Mouse (Mus musculus): Measurements from ENCODE around the gene Kat6b. TPM values are rescaled to one million over a fixed set of nuclear protein-coding genes. Genes with fewer than 3 reads are reported as not detected.

Gene Kat6b
- total RNA-seq, 1 experiment from 2014 or later, result 15.1 TPM

- no peak for ATAC-seq (replicated peaks; ENCODE audit: insufficient number of reproducible peaks, low FRiP score, low TSS enrichment, poor library complexity, severe bottlenecking)
Measured at GRCm38 (mm10) chr14:21582301-21582700, 101.1 kb downstream of the Kat6b start.

DNA sequence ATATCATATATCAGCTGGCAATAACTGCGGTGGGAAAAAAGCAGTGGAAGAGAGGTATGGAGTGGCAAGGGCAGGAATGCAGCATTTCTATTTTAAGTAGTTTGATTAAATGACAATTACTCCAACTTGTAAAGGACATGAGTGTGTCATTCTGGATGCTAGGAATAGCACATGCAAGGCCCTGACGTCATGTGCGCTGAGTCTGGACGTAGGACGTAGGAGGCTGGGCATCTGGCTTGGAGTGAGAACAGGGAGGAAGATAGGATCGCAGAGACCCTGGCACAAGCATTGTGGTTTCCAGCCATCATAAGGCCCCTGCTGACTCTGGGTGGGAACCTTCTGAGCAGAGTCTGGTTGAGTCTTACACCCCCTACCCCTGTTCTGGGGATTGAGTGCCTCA lies 101.8 kb downstream of the Kat6b start:
- ATAC-seq (replicated peaks; ENCODE audit: insufficient number of reproducible peaks, low FRiP score, low TSS enrichment, poor library complexity, severe bottlenecking), result no peak

GRCm38 (mm10) chr14:21583868-21584267 lies 102.6 kb downstream of the Kat6b start:
- ATAC-seq (replicated peaks; ENCODE audit: insufficient number of reproducible peaks, low FRiP score, low TSS enrichment, poor library complexity, severe bottlenecking), result no peak

DNA sequence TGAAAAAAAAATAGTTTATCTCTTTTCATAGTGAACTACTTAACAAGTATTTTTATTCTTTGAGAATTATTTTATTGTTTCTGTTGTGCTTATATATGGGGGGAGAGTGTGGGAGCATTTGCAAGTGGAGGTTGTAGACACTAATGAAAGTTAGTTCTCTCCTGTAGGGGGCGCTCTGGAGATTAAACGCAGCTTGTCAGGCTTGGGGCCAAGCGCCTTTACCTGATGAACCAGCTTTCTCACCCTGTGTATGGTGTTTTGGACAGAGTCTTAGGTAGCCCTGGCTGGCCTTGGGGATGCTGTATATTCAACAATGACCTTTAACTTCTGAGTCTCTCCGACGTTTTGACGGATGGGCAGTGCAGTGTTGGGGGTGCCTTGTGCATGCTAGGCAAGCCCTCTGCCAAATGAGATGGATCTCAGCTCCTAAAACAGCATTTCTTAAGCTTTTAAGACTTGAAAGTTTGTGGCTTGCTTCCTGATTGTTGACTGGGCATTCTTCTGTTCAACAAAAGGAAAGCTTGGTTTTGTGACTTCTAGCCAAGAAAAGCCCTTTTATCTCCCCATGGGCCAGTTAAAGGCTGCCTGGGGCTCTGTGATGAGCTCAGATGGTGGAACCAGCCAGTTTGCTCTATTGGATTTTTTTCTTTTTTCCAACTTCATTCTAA lies 103.4 kb downstream of the Kat6b start:
- ATAC-seq (replicated peaks; ENCODE audit: insufficient number of reproducible peaks, low FRiP score, low TSS enrichment, poor library complexity, severe bottlenecking), result no peak

DNA sequence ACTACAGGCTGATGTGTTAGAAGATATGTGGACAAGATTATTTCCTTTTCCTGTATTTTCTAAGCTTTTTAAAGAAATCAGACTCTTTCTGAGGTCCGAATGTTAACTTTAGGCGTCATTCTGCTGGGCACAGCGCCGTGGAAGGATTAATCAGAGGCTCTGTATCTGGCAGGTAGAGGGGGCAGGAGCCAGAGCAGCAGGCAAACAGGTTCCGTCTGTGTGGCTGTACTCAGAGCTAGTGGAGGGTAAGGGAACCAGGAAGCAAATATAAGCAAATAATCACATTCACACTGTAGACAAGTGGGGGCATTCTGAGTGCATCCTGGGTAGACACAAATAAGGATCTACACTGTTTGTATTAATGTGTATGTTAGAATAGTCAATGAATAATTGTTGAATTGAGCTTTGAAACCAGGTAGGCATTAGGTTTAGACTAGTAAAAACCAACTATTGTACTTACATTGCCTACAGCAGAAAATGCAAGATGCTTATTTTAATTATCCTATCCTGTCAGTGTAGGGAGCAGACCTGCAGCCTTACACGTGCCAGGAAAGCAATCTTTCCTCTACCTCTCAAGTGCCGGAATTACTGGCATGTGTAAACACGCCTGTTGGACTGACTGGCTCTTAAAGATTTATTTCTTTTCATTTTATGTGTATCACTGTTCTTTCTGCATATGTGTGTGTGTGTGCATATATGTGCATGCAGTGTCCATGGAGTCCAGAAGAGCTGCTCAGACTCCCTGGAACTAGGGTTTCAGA lies 104.4 kb downstream of the Kat6b start:
- no peak for ATAC-seq (replicated peaks; ENCODE audit: insufficient number of reproducible peaks, low FRiP score, low TSS enrichment, poor library complexity, severe bottlenecking)

DNA sequence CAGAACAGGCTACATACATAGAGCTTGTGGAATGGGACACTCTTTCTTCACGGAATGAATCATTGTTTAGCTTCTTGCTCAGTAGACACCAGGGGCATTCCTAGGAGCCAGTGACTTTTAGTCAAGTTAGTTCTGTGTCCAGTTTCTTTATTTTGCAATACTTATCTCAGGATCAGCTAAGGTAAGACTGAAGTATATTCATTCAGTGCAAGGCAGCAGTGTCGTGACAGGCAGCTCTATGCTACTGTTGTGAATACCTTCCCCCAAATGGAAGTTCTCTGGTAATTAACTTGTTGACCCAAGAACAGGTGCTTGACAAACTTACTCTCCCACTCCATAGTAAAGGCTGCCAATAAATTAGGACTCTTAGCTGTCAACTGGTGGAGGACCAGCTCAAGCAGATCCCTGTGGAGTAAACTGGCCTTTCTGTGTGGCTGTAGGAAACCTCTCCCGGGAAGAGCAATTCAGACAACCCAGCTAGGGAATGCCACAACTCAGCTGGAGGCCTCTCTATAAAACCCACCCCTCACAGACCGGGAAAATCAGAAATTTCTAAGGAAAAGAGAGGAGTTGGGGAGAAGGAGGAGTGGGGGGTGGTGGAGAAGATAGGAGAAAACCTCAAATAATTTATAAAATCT lies 105.4 kb downstream of the Kat6b start:
- ATAC-seq (replicated peaks; ENCODE audit: insufficient number of reproducible peaks, low FRiP score, low TSS enrichment, poor library complexity, severe bottlenecking), result no peak

DNA sequence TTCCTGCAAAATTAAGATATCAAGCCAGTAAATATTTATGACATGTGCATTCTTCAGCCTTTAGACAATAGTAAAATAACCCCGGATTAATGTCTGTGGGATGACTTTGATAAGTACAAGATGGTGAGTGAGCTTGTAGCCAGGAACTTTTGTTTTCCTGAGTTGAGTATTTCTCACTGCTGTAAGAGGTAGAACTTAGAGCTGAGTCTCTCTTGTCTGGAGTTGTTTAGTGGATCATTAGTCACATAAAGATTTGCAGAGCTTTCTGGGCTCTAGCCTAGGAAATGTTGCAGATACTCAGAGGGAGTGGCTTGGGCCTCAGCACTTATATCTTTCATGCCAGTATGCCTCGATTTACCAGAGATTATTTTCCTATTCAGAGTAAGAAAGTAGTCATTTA lies 106.7 kb downstream of the Kat6b start:
- no peak for ATAC-seq (replicated peaks; ENCODE audit: insufficient number of reproducible peaks, low FRiP score, low TSS enrichment, poor library complexity, severe bottlenecking)

DNA sequence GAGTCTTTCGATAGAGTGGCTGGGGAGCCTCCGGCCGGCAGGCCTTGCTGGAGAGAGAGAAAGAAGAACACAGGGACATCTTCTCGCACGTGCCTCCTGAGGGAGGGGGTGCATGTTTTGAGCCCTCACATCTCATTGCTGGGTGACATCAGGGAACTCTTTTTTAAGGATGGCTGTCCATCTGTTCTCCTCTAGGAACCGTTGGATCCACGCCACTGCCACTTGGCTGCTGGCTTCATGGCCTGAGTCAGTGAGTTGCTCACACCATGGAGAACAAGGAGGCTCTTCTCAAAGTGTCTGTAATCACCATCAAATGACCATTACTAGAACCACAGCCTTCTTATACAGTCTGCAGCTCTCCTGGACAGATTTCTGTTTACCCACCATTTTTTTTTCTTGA lies 108.4 kb downstream of the Kat6b start:
- no peak for ATAC-seq (replicated peaks; ENCODE audit: insufficient number of reproducible peaks, low FRiP score, low TSS enrichment, poor library complexity, severe bottlenecking)

DNA sequence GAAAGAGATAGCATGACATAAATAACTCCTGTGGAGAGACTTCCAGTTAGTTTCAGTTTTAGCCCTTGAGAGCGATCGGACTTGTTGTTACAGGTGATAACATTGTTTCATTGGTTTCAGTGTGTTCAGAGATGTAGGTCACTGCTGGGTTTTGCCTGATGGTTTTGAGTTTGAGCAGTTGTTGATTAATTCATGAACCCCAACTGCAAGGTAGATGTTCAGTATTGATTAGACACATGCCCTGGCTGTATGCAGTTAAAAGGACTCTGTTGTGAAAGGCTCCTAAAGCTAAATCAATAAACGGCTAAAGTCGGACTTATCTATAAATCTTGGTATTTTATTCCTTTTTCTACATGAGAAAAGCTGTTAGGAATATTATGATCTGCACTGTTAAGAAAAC lies 109.0 kb downstream of the Kat6b start:
- ATAC-seq (replicated peaks; ENCODE audit: insufficient number of reproducible peaks, low FRiP score, low TSS enrichment, poor library complexity, severe bottlenecking), result no peak

DNA sequence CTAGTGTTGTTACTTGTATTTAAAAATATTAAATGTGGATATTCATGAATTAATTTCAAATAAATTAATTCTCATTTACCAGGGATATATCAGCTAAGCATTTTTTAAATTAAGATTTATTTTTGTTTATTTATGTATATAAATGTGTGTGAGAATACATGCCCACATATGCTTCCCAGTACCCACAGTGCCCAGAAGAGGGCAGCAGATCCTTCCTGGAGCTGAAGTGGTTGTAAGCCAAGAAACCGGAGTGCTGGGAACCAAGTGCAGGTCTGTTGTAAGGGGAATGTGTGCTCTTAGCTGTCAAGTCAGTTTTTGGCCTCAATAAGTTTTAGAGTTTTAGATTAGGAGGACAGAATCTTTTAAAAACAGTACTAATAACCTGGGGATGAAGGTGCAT lies 110.9 kb downstream of the Kat6b start:
- no peak for ATAC-seq (replicated peaks; ENCODE audit: insufficient number of reproducible peaks, low FRiP score, low TSS enrichment, poor library complexity, severe bottlenecking)

DNA sequence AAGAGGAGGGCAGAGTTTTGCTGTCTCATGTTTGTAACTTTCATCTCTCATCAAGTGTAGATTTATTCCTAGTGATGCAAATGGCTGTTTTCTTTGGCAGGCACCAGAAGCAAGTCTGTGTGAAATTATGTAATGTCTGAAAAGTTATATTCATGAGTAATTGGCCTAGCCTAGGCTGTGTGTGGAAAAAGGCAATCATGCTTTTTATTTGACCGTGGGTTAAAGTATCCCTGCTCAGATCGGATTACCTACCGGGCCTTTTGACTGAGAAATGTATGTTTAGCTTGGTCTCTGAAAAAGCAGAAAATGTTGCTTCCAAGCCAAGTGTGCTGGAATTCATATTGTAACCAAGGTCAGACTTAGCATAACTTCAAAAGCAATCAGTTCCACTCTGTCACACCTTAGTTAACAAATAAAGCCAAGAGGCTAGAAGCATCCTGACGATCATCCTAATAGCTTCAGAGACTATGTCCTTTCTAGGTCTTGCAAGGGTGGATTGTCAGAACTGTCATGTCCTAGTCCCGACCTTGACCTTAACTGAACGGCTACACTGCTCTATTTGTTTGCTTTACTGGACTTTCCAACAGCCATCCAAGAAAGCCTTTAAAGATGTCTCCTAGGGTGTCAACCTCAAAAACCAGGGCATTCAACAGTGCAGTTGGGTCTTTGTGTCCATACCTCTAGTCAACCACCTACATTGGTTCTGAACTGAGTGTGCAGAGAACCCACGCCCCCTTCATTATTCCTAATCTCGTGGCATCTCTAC lies 111.9 kb downstream of the Kat6b start:
- no peak for ATAC-seq (replicated peaks; ENCODE audit: insufficient number of reproducible peaks, low FRiP score, low TSS enrichment, poor library complexity, severe bottlenecking)

- no peak for ATAC-seq (replicated peaks; ENCODE audit: insufficient number of reproducible peaks, low FRiP score, low TSS enrichment, poor library complexity, severe bottlenecking)
Measured at GRCm38 (mm10) chr14:21599446-21600173, 118.4 kb downstream of the Kat6b start.

- no peak for ATAC-seq (replicated peaks; ENCODE audit: insufficient number of reproducible peaks, low FRiP score, low TSS enrichment, poor library complexity, severe bottlenecking)
Measured at GRCm38 (mm10) chr14:21600174-21600566, 118.9 kb downstream of the Kat6b start.

DNA sequence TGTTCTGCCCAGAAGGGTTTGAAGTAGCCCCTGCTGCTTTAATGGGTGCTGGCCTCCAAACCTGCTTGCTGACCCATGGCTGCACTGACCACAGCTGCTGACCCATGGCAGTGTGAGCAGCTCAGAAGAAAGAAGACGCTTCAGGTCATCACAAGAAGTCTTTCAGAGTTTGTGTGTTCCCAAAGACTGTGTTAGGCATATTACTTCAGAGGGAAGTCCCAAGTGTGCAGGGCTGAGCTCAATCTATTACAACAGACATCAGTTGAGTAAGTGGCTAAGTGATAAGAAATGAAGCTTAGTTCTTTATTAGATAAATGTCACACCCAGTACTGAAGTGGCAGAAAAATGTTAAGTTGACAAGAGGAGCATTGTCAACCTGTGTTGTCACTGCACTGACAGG lies 119.4 kb downstream of the Kat6b start:
- no peak for ATAC-seq (replicated peaks; ENCODE audit: insufficient number of reproducible peaks, low FRiP score, low TSS enrichment, poor library complexity, severe bottlenecking)

- ATAC-seq (replicated peaks; ENCODE audit: insufficient number of reproducible peaks, low FRiP score, low TSS enrichment, poor library complexity, severe bottlenecking), result no peak
Measured at GRCm38 (mm10) chr14:21602166-21602565, 120.9 kb downstream of the Kat6b start.

DNA sequence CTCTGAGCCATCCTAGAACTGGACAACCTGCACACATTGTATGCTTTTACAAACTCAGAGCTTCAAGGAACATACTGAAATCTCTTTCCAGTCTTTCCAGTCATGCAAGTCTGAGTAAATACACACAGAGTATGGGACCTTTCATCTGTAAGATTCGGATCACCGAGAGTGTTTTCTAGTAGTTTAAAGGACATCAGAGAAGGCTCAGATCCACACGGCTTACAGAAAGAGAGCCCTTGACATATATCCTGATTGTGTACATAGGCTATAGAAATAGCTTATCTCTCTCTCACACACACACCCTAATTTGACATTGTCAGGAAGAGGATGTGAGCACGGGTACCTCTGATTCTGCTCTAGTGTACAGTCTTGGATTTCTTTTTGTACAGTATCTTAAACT lies 121.7 kb downstream of the Kat6b start:
- no peak for ATAC-seq (replicated peaks; ENCODE audit: insufficient number of reproducible peaks, low FRiP score, low TSS enrichment, poor library complexity, severe bottlenecking)

DNA sequence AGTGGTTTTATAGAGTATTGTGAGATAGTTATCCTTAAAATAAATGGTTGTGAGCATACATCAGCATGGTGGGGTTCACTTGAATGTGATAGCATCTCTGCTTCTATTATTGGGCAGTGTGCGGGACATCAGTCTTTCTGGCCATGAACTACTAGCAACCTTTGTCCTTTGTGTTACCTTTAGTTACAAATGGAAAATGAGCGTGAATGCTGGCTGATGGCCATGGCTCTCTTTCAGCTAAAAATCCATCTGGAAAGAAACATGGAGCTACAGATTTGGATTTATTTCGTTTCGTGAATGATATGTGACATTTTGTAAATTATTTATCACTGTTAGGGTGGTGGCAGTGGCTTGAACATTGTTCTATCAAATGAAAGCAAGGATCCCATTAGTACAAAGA lies 126.5 kb downstream of the Kat6b start:
- no peak for ATAC-seq (replicated peaks; ENCODE audit: insufficient number of reproducible peaks, low FRiP score, low TSS enrichment, poor library complexity, severe bottlenecking)

DNA sequence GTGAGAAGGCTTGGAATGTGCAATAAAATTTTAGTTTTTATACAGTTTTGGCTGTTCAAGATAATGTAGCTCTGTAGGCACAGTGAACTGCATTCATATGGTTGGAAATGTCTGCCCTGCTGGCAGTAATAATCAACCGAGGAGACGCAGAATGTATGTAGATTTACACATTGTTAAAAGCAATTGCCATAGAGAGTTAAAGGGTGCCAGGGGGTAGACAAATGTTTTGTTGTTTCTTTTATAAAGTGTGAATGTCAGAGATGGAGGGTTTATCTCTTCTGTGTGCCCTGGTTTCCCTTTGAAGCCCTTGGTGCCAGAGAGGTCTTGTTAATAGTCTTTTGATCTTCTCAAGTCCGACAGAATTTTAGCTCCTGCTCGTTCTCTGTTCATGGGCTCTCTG lies 127.7 kb downstream of the Kat6b start:
- no peak for ATAC-seq (replicated peaks; ENCODE audit: insufficient number of reproducible peaks, low FRiP score, low TSS enrichment, poor library complexity, severe bottlenecking)

DNA sequence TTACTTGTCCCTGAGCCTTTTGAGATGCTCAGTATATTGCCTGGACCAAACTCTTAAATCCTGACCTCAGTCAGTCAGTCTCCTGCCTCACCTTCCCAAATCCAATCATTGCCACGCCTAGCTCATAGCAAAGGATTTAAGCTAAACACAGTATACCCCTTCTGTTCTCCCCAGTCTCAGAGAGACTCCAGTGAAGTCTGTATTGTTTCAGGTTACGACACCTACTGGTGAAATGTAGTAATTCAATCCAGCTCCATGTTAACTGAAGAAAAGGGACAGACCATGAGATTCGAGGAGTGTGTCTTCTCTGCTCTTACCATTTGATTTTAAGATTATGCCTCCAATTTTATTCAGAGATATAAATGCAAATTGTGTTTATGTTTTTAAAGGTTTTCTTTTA lies 129.0 kb downstream of the Kat6b start:
- ATAC-seq (replicated peaks; ENCODE audit: insufficient number of reproducible peaks, low FRiP score, low TSS enrichment, poor library complexity, severe bottlenecking), result 0 out of 2 replicates have a peak, but pooled peaks have one; percentile 50
